Mouse (Mus musculus) intestine, postnatal 0 days (tissue): Measurements from ENCODE around the gene Sap30bp. TPM values are rescaled to one million over a fixed set of nuclear protein-coding genes. Genes with fewer than 3 reads are reported as not detected.

Experiments used
- ATAC-seq: fragments of 200-750 bp; cut with Nextera tagmentation; 2 replicates; pipeline ENCODE4 v1.8.0; 2017; ENCODE audit warnings: mild to moderate bottlenecking, moderate TSS enrichment, moderate library complexity
- H3K27ac ChIP-seq: fragments of 300-500 bp; sonication (generic); 2 replicates; pipeline ENCODE4 v1.5.1; 2014; ENCODE audit warnings: mild to moderate bottlenecking, low read depth, low read length, moderate library complexity
- H3K27me3 ChIP-seq: fragments of 300-500 bp; sonication (generic); replicated peaks from 2 replicates; pipeline ENCODE4 v1.6.1; 2014; ENCODE audit warnings: low read length, mixed read lengths; ENCODE audit not compliant: control insufficient read depth, insufficient read depth
- H3K36me3 ChIP-seq: fragments of 300-500 bp; sonication (generic); 2 replicates; pipeline ENCODE4 v1.6.1; 2014; ENCODE audit warnings: mild to moderate bottlenecking, moderate library complexity; ENCODE audit not compliant: control insufficient read depth, insufficient read depth
- H3K4me1 ChIP-seq: fragments of 300-500 bp; sonication (generic); replicated peaks from 2 replicates; pipeline ENCODE4 v1.6.1; 2014; ENCODE audit warnings: antibody characterized with exemption, low read length, mixed read lengths; ENCODE audit not compliant: control insufficient read depth, insufficient read depth
- H3K4me2 ChIP-seq: fragments of 300-500 bp; sonication (generic); replicated peaks from 2 replicates; pipeline ENCODE4 v1.6.1; 2014; ENCODE audit warnings: low read depth, mild to moderate bottlenecking, moderate library complexity
- H3K4me3 ChIP-seq: fragments of 300-500 bp; sonication (generic); 2 replicates; pipeline ENCODE4 v1.5.1; 2014; ENCODE audit warnings: low read depth, low read length
- H3K9ac ChIP-seq: fragments of 300-500 bp; sonication (generic); 2 replicates; pipeline ENCODE4 v1.6.1; 2014; ENCODE audit warnings: mild to moderate bottlenecking, low read depth, low read length
- H3K9me3 ChIP-seq: fragments of 300-500 bp; sonication (generic); 2 replicates; pipeline ENCODE4 v1.6.1; 2016; ENCODE audit warnings: mixed run types; ENCODE audit not compliant: control insufficient read depth
- CTCF ChIP-seq: sonication (generic); IDR thresholded peaks from 2 replicates; pipeline ENCODE4 v1.5.1; 2016; ENCODE audit warnings: low read depth, mild to moderate bottlenecking, control low read depth, antibody characterized with exemption, moderate library complexity
- WGBS: fragments of 180-500 bp; shearing (Covaris S2); extraction: QIAGEN DNeasy Blood & Tissue Kit; methylation state at CpG from one replicate; pipeline ENCODE4 v1.1.7; 2014; 5-methylcytosine and 5-hydroxymethylcytosine counted together
- polyA plus RNA-seq: library from polyadenylated mRNA; unstranded; fragments of >200 nt; fragmentation: Nextera tagmentation; extraction: Ambion mirVana; gene quantifications from 2 replicates; pipeline ENCODE4 v1.2.1, GENCODE M21; 2015

Gene Sap30bp
- polyA plus RNA-seq, 1 experiment from 2014 or later: 28.8 TPM

DNA sequence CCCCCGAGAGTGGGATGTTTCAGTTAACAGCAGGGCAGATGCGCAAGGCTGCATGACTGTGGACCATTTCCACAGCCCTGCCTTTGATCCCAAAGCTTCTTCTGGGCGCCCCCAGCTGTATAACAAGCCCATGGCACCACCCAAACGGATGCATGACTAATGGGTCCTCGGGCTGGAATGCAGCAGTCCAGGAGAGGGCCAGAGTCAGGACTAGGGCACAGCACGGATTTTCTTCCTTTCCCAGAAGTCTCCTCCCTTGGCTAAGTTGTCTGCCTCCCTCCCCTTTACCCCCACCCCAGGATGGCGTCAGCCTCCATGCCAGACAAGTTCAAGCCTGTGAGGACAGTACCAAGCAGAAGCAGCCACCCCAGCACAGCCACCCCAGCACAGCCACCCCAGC is 24.9 kb downstream of the Sap30bp start:
- no peak for ATAC-seq

DNA sequence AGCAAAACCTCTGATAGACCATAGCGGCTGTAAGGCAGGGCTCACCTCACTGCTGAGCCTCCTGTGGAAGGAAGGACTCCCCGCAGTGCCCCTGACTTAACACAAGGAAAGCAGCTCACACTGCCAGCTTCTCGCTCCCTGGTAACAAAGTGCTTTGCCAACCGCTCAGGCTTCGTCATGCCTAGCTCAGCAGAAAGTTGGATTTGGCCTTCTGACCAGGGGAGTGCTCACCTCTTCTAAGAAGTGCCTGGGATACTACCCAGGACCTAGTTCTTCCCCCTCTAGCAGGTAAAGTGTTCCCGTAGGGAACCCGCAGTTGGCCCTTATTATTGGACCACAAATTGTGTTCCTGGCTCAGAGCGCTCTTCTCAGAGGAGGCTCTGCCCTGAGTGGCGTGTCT is 25.9 kb downstream of the Sap30bp start:
- WGBS: 95% methylated on average over 9 of the region's 9 CpGs
- Histone ChIP-seq H3K4me1 (peaks cover 8% of the 10 kb centered on the region; the same call in 1 of the 2 replicates), H3K4me3 (no peak overlapping the region), H3K4me2 (no peak overlapping the region), H3K9ac (no peak overlapping the region), H3K27me3 (no peaks in the 10 kb centered on the region), H3K36me3 (peaks cover 60% of the 10 kb centered on the region), H3K27ac (no peak overlapping the region), H3K9me3 (no peaks in the 10 kb centered on the region)
- ATAC-seq: no peak
- TF ChIP-seq CTCF: no peak

More for the DNA sequence above, 24.9 kb downstream of the Sap30bp start:
- Histone ChIP-seq H3K36me3 (peaks cover 53% of the 10 kb centered on the region), H3K4me1 (peaks cover 8% of the 10 kb centered on the region; the same call in 1 of the 2 replicates), H3K4me2 (no peak overlapping the region), H3K4me3 (no peak overlapping the region), H3K27me3 (no peaks in the 10 kb centered on the region), H3K9ac (no peak overlapping the region), H3K9me3 (no peaks in the 10 kb centered on the region), H3K27ac (peak overlapping the region; percentile 83; the same call in 1 of the 2 replicates)
- no peak for TF ChIP-seq CTCF
- WGBS: 78% methylated on average over 7 of the region's 7 CpGs

DNA sequence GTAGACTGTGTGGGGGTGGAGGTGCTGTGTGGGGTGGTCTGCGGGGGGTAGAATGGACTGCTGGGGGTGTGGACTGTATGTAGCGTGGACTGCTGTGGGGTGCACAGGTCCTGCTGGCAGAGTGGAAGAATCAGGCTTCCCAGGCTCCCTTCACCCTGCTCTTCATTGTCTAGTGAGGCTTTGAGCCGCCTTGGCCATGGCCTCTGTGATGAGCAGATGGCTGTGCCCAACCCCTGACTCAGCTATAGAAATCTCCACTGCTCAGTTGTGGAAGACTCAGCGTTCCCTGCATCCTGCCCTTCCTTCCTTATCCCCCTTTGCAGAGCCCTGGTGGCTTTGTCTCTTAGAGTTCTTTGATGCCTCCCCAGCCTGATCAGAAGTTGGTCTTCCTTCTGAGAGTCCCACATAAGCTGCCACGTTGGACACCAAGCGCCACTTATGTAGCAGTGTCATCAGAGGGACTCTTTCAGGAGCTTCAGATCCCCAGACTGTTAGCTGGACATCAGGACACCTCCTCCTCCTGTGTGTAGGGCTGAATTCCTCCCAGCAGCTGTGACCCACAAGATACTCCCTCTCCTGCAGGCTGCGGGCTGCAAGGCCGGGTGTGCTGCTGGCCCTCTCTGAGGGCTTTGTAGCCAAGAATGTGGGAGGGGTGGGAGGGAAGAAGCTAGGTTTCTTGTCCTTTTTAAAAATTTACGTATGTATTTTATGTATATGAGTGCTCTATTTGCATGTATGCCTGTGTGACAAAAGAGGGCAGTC is 29.8 kb downstream of the Sap30bp start:
- Histone ChIP-seq H3K27ac (no peak overlapping the region), H3K4me1 (no peaks in the 10 kb centered on the region), H3K9ac (no peak overlapping the region), H3K9me3 (no peaks in the 10 kb centered on the region), H3K4me3 (no peak overlapping the region), H3K4me2 (no peak overlapping the region), H3K36me3 (peaks cover 69% of the 10 kb centered on the region), H3K27me3 (no peaks in the 10 kb centered on the region)
- no peak for ATAC-seq
- WGBS: 92% methylated on average over 9 of the region's 9 CpGs
- TF ChIP-seq CTCF: no peak

DNA sequence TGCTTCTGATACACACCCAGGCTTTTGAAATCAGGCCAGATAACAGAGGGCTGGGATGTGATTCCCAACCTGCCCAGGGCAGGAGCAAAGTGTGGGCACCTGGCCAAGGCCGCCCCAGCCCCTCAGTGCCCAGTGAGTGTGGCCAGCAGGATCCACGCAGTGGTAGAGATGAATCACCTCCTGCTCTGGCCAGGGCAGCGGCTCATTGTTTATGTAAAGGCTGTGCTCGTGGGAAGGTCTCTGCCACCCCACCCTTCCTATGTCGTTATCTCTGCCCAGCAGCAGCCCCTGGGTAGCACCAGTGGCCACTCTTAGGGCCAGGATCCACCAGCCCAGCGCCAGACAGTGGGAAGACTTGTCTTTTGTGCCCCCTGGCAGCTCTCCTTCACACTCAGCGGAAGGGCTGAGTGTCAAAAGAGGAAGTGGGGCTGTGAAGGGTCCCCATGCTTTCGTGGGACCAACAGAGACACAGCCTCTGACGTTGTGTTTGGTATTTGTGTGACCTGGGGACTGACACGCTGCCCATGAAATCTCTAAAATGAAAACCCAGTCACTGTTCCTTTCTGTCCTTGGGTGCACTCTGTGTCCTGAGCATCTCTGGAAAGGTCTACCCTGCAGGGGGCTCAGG is 32.0 kb downstream of the Sap30bp start:
- H3K27me3 ChIP-seq: no peaks in the 10 kb centered on the region
- no peak for TF ChIP-seq CTCF
- no peak overlapping the region for H3K9ac ChIP-seq
- ATAC-seq: no peak
- H3K27ac ChIP-seq: no peak overlapping the region; the same call in 1 of the 2 replicates
- no peak overlapping the region for H3K4me2 ChIP-seq
- 0 out of 2 replicates have a peak, but pooled peaks cover 3% of the 10 kb centered on the region for H3K4me1 ChIP-seq
- no peak overlapping the region for H3K4me3 ChIP-seq
- WGBS: 60% methylated on average over 10 of the region's 10 CpGs
- no peaks in the 10 kb centered on the region for H3K9me3 ChIP-seq
- peaks cover 58% of the 10 kb centered on the region for H3K36me3 ChIP-seq

DNA sequence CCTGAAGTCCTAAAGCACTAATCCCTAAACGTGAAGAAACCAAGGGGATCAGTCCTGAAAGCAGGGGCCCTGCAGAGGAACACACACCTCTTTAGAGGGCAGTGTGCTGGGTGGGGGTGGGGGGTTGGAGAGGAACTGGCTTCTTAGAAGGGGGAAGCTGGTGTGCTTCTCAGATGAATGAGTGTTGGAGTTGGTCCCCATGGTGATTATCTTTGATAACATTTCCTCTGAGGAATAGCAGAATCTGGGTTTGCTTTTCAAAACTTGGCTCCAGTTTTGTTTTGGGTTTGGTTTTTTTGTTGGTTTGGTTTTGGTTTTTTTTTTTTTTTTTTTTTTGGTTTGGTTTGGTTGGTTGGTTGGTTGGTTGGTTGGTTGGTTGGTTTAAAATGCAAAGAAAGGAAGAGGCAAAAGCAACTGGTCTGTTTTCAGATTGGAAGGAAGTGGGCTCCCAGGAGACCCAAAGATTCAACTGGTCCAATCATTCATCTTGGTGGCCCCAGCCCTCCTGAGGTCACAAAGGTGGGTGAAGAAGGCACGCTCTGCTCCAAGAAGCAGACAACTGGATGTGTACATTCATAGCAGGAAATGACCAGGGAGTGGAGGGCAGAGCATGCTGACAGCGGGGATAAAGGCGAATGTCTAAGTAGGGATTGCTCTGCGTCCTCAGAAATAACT is 35.8 kb downstream of the Sap30bp start:
- WGBS: 46% methylated on average over 5 of the region's 5 CpGs

More for the DNA sequence above, 35.8 kb downstream of the Sap30bp start:
- Histone ChIP-seq H3K4me3 (no peak overlapping the region), H3K9ac (no peak overlapping the region), H3K36me3 (peaks cover 20% of the 10 kb centered on the region; the same call in 1 of the 2 replicates), H3K27ac (no peak overlapping the region), H3K27me3 (no peaks in the 10 kb centered on the region), H3K9me3 (no peaks in the 10 kb centered on the region), H3K4me2 (no peak overlapping the region), H3K4me1 (0 out of 2 replicates have a peak, but pooled peaks cover 8% of the 10 kb centered on the region)
- TF ChIP-seq CTCF: no peak
- no peak for ATAC-seq
